Mouse (Mus musculus): ENCODE measurements at regions not wholly inside any gene's neighbourhood (a gene's known extent, or its start where the extent isn't known, plus 50 kb on each side); places are given as distances from the start of the nearest gene placed in this dataset.

DNA sequence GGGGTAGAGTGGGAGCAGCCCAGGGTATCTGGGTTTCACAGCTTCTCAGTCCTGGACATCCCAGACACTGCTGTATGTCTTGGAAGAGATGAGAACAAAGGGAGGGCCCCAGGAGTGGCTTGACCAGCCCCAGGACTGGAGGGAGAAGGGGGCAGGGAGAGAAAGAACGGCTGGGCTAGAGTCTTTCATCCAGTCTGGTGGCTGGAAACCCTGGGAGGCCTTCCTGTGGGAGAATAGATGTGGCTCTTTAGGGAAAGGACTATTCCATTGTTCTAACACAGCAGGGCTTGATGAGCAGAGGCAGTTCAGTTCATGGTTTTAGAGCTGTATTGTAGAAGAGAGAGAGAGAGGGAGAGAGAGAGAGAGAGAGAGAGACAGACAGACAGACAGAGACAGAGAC lies 745.5 kb downstream of the Nxph1 start:
- Histone ChIP-seq H3K36me3 (no peaks in the 10 kb centered on the region), H3K9me3 (no peaks in the 10 kb centered on the region), H3K4me1 (replicated peaks) (0 out of 2 replicates have a peak, but pooled peaks cover 5% of the 10 kb centered on the region), H3K27ac (peak overlapping the region; percentile 19), H3K27me3 (ENCODE audit: insufficient read depth, poor library complexity, severe bottlenecking) (no peaks in the 10 kb centered on the region), H3K4me3 (no peak overlapping the region)
- 9% methylated on average over 1 of the region's 1 CpGs for WGBS
- peak; percentile 4 for DNase-seq (ENCODE audit: low spot score)

DNA sequence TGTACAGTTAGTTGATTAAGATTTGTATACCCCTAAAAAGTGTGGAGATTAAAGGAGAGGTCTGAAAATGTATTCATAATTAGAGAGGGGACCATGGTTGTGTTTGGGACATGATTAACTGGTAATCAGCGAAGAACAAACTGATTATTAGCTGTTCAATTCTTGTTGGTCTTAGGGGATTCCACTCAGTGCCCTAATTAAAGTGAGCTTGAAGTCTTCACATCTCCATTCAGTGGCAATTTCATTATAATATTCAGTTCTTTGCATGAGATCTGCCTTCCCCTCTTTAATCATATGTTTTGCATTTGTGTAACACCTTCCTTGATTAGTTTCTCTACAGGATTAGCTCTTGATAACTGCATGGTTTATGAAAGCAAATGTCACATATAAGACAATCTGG lies 749.5 kb downstream of the Nxph1 start:
- WGBS: 78% methylated on average over 1 of the region's 1 CpGs
- DNase-seq (ENCODE audit: low spot score): no peak
- Histone ChIP-seq H3K4me1 (replicated peaks) (0 out of 2 replicates have a peak, but pooled peaks cover 5% of the 10 kb centered on the region), H3K4me3 (no peak overlapping the region), H3K27me3 (ENCODE audit: insufficient read depth, poor library complexity, severe bottlenecking) (no peaks in the 10 kb centered on the region), H3K36me3 (no peaks in the 10 kb centered on the region), H3K9me3 (no peaks in the 10 kb centered on the region), H3K27ac (no peak overlapping the region)

DNA sequence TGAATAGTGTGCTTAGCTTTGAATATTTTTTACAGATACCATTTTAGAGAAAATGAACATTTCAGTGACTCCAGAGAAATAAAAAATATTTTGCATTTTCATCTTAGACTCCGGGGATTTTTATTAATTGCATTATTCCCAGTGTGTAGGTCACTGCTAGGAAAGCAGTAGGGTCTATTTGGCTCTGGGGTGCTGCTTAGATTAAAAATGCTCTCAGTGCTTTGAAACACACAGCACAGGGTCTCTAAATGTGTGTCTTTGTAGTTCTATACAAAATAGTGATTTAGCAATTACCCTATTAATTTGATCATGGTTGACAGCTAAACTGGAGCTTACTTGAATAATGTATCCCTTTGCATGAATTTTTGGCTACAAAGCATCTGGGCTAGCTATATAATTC lies 750.0 kb downstream of the Nxph1 start:
- no peaks in the 10 kb centered on the region for H3K27me3 ChIP-seq (ENCODE audit: insufficient read depth, poor library complexity, severe bottlenecking)
- DNase-seq (ENCODE audit: low spot score): no peak
- H3K27ac ChIP-seq: no peak overlapping the region
- 0 out of 2 replicates have a peak, but pooled peaks cover 5% of the 10 kb centered on the region for H3K4me1 ChIP-seq (replicated peaks)
- WGBS: 84% methylated on average over 1 of the region's 1 CpGs
- H3K9me3 ChIP-seq: no peaks in the 10 kb centered on the region
- no peak overlapping the region for H3K4me3 ChIP-seq
- H3K36me3 ChIP-seq: no peaks in the 10 kb centered on the region
